Mouse (Mus musculus): ENCODE data around the gene Syt16. TPM values are rescaled to one million over a fixed set of nuclear protein-coding genes. Genes with fewer than 3 reads are reported as not detected.

The Syt16 gene
- polyA plus RNA-seq, 1 experiment from 2014 or later, result 0.52 TPM

DNA sequence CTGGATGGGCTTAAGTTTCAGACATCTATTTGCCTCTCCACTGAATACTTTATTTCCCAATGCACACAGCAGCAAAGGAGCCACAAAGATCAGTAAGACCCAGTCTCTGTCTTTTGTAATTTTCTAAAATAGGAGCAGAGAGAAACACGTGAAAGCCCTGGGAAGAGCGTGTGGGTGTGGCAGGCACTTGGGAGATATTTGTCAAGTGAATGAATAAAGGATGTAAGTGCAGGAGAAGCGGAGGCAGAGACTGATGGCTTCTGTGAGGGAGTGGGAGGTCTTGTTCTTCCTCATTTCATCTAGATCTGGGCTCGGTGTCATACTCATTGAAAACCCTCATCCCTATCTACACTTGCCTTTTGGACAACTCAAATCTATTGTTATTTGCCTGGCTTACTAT is 78.6 kb downstream of the Syt16 start:
- Histone ChIP-seq H3K36me3 (ENCODE audit: control insufficient read depth, insufficient read depth, low read length) (no peaks in the 10 kb centered on the region), H3K9me3 (replicated peaks; ENCODE audit: control insufficient read depth, low read length) (no peaks in the 10 kb centered on the region), H3K4me2 (no peak overlapping the region), H3K27me3 (ENCODE audit: control insufficient read depth, insufficient read depth, low read length) (no peaks in the 10 kb centered on the region), H3K4me1 (ENCODE audit: control insufficient read depth, insufficient read depth, low read length) (no peaks in the 10 kb centered on the region), H3K9ac (ENCODE audit: low read depth, low read length) (no peak overlapping the region), H3K27ac (ENCODE audit: low read depth, low read length) (no peak overlapping the region), H3K4me3 (ENCODE audit: low read depth, low read length) (no peak overlapping the region)
- WGBS (ENCODE audit: insufficient replicate concordance), result 66% methylated on average over 4 of the region's 4 CpGs
- no peak for ATAC-seq (replicated peaks; ENCODE audit: insufficient number of reproducible peaks, low FRiP score, low TSS enrichment)

DNA sequence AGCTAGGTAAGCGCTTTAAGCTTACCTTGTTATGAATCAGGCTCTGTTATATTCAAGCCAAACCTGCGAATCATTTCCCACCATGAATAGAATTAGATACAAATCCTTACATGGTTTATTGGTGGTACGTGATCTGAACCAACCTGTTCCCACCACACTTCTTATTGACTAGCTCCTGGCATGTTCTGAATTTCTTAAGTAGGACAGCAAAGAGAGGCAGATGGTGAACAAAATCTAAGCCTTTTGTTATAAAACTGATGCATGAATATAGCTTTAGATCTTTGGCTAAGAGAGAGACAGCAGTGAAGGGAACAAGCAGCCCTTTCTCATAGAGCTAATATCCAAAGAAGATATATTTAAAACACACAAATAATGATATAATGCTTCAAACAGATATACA is 83.7 kb downstream of the Syt16 start:
- H3K4me3 ChIP-seq (ENCODE audit: low read depth, low read length), result no peak overlapping the region
- no peaks in the 10 kb centered on the region for H3K4me1 ChIP-seq (ENCODE audit: control insufficient read depth, insufficient read depth, low read length)
- H3K9ac ChIP-seq (ENCODE audit: low read depth, low read length), result no peak overlapping the region
- WGBS (ENCODE audit: insufficient replicate concordance), result 80% methylated on average over 3 of the region's 3 CpGs
- H3K36me3 ChIP-seq (ENCODE audit: control insufficient read depth, insufficient read depth, low read length), result no peaks in the 10 kb centered on the region
- no peak overlapping the region for H3K27ac ChIP-seq (ENCODE audit: low read depth, low read length)
- H3K27me3 ChIP-seq (ENCODE audit: control insufficient read depth, insufficient read depth, low read length), result no peaks in the 10 kb centered on the region
- ATAC-seq (replicated peaks; ENCODE audit: insufficient number of reproducible peaks, low FRiP score, low TSS enrichment), result no peak
- H3K9me3 ChIP-seq (replicated peaks; ENCODE audit: control insufficient read depth, low read length), result no peaks in the 10 kb centered on the region
- no peak overlapping the region for H3K4me2 ChIP-seq

DNA sequence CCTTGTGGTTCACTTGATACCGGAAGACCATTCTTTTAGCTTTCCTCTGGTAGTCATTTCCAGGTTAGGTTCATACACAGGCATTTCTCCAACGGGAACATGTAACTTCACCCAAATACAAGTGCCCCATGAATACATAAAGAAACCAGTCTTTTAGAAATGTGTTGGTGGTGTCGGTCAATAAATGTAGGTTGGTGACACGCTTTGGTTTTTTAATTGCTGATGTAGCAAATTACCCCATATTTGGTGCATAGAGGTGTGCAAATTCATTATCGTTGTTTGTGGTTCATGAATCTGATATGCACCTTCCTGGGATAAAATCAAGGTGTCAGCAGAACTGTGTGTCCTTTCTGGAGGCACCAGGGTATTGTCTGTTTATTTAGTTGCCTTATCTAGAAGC is 86.9 kb downstream of the Syt16 start:
- no peak for ATAC-seq (replicated peaks; ENCODE audit: insufficient number of reproducible peaks, low FRiP score, low TSS enrichment)
- no peaks in the 10 kb centered on the region for H3K27me3 ChIP-seq (ENCODE audit: control insufficient read depth, insufficient read depth, low read length)
- no peaks in the 10 kb centered on the region for H3K36me3 ChIP-seq (ENCODE audit: control insufficient read depth, insufficient read depth, low read length)
- H3K4me2 ChIP-seq, result no peak overlapping the region
- no peak overlapping the region for H3K9ac ChIP-seq (ENCODE audit: low read depth, low read length)
- H3K9me3 ChIP-seq (replicated peaks; ENCODE audit: control insufficient read depth, low read length), result no peaks in the 10 kb centered on the region
- 83% methylated on average over 5 of the region's 5 CpGs for WGBS (ENCODE audit: insufficient replicate concordance)
- no peaks in the 10 kb centered on the region for H3K4me1 ChIP-seq (ENCODE audit: control insufficient read depth, insufficient read depth, low read length)
- no peak overlapping the region for H3K27ac ChIP-seq (ENCODE audit: low read depth, low read length)
- H3K4me3 ChIP-seq (ENCODE audit: low read depth, low read length), result no peak overlapping the region

DNA sequence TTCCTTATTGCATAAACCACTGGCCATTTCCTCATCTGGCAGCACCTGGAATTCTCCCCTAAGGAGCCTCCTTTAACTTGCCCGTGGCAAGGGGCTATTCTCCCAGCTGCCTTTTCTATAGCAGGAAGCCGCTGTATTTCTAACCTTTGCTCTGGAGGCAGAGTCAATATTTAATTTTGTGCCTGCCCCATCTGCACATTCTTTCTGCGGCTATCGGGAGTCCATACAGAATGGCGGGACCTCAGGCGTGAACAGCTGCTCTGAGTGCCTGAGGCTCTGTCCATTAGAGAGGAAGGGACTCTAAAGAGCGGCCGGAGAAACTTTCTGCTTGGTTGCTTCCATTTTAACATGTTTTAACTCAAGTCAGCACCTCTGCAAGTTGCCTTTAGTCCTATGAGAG is 89.6 kb downstream of the Syt16 start:
- no peak for ATAC-seq (replicated peaks; ENCODE audit: insufficient number of reproducible peaks, low FRiP score, low TSS enrichment)
- 82% methylated on average over 8 of the region's 8 CpGs for WGBS (ENCODE audit: insufficient replicate concordance)

DNA sequence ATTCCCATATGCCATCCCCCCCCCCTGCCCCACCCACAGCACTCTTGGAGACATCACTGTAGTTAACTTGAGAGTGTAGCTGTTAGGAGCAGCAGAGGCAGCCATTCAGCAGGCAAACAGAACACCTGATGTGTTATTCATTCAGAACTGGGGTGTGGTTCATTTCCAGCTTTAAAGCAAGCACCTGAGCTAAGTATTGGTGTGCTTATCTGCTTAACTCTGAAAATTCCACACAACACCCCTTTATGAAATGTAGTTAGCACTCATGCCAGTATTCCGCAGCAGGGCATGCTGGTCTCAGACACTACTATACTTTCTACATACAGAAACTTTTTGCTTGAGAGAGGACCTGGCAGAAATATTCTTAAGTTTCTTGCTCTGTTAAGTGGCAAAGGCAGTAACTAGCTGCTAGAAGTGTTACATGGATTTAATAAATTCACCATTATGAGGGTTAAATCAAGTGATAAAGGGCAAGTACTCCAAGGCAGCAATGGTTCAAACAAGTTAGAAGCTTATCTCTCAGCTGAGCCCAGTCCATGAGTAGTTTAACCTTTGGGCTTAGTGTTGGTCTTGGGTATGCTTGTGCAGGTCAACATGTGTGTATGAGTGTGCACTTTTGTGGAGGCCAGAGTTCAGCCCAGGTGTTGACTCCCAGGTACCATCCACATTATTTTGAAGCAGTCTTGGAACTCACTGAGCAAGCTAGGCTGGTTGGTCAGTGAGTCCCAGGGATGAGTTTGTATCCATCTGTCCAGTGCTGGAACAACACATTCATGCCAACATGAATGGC is 92.1 kb downstream of the Syt16 start:
- Histone ChIP-seq H3K4me3 (ENCODE audit: low read depth, low read length) (no peak overlapping the region), H3K4me1 (ENCODE audit: control insufficient read depth, insufficient read depth, low read length) (no peaks in the 10 kb centered on the region), H3K9me3 (replicated peaks; ENCODE audit: control insufficient read depth, low read length) (no peaks in the 10 kb centered on the region), H3K36me3 (ENCODE audit: control insufficient read depth, insufficient read depth, low read length) (no peaks in the 10 kb centered on the region), H3K4me2 (no peak overlapping the region), H3K9ac (ENCODE audit: low read depth, low read length) (no peak overlapping the region), H3K27me3 (ENCODE audit: control insufficient read depth, insufficient read depth, low read length) (no peaks in the 10 kb centered on the region), H3K27ac (ENCODE audit: low read depth, low read length) (no peak overlapping the region)
- WGBS (ENCODE audit: insufficient replicate concordance), result 81% methylated on average over 1 of the region's 1 CpGs
- ATAC-seq (replicated peaks; ENCODE audit: insufficient number of reproducible peaks, low FRiP score, low TSS enrichment), result no peak

More for the DNA sequence above, 89.6 kb downstream of the Syt16 start:
- no peak overlapping the region for H3K27ac ChIP-seq (ENCODE audit: low read depth, low read length)
- H3K4me2 ChIP-seq, result no peak overlapping the region
- no peaks in the 10 kb centered on the region for H3K4me1 ChIP-seq (ENCODE audit: control insufficient read depth, insufficient read depth, low read length)
- H3K4me3 ChIP-seq (ENCODE audit: low read depth, low read length), result no peak overlapping the region
- no peak overlapping the region for H3K9ac ChIP-seq (ENCODE audit: low read depth, low read length)
- no peaks in the 10 kb centered on the region for H3K9me3 ChIP-seq (replicated peaks; ENCODE audit: control insufficient read depth, low read length)
- no peaks in the 10 kb centered on the region for H3K36me3 ChIP-seq (ENCODE audit: control insufficient read depth, insufficient read depth, low read length)
- no peaks in the 10 kb centered on the region for H3K27me3 ChIP-seq (ENCODE audit: control insufficient read depth, insufficient read depth, low read length)

DNA sequence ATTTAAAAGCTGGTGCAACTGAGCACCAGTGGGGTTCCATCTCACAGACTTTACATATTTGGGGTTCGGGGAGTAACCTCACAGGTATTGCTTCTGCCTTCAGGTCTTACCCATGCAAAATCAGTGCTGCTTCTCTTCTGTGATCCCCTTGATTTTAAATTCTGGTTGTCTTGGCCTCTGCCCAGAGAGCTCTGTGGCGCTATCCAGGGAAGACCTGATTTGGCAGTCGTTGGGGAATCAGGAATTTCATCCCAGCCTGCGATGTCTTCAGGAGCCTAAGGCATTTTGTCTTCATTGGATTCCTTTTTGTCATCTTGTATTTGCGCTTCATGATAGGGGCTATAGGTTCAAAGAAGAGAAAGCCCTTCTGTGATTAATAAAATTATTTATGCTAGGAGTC is 95.1 kb downstream of the Syt16 start:
- Histone ChIP-seq H3K36me3 (ENCODE audit: control insufficient read depth, insufficient read depth, low read length) (no peaks in the 10 kb centered on the region), H3K9ac (ENCODE audit: low read depth, low read length) (no peak overlapping the region), H3K9me3 (replicated peaks; ENCODE audit: control insufficient read depth, low read length) (no peaks in the 10 kb centered on the region), H3K4me1 (ENCODE audit: control insufficient read depth, insufficient read depth, low read length) (no peaks in the 10 kb centered on the region), H3K4me3 (ENCODE audit: low read depth, low read length) (no peak overlapping the region), H3K27me3 (ENCODE audit: control insufficient read depth, insufficient read depth, low read length) (no peaks in the 10 kb centered on the region), H3K4me2 (no peak overlapping the region), H3K27ac (ENCODE audit: low read depth, low read length) (no peak overlapping the region)
- 72% methylated on average over 5 of the region's 5 CpGs for WGBS (ENCODE audit: insufficient replicate concordance)
- no peak for ATAC-seq (replicated peaks; ENCODE audit: insufficient number of reproducible peaks, low FRiP score, low TSS enrichment)

DNA sequence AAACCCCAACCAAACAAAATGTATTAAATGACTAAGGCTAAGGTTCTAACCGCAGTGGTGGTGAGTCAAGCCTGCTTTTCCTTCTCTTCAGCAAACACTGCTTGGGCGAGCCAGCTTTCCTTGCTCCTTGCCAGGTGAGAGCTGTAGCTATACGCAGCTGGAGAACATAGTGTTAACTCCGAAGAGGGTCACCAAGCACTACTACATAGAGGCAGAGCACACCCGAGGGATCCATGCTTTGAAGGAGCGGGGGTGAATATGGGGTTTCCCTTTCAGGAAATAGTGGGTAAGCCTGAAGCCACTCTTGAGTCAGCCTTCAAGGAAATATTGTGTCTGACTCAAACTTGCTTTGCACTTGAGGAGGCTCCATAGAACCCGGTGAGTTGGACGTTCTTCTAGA is 95.6 kb downstream of the Syt16 start:
- Histone ChIP-seq H3K9ac (ENCODE audit: low read depth, low read length) (no peak overlapping the region), H3K4me3 (ENCODE audit: low read depth, low read length) (no peak overlapping the region), H3K9me3 (replicated peaks; ENCODE audit: control insufficient read depth, low read length) (no peaks in the 10 kb centered on the region), H3K4me1 (ENCODE audit: control insufficient read depth, insufficient read depth, low read length) (no peaks in the 10 kb centered on the region), H3K36me3 (ENCODE audit: control insufficient read depth, insufficient read depth, low read length) (no peaks in the 10 kb centered on the region), H3K4me2 (no peak overlapping the region), H3K27me3 (ENCODE audit: control insufficient read depth, insufficient read depth, low read length) (no peaks in the 10 kb centered on the region), H3K27ac (ENCODE audit: low read depth, low read length) (no peak overlapping the region)
- no peak for ATAC-seq (replicated peaks; ENCODE audit: insufficient number of reproducible peaks, low FRiP score, low TSS enrichment)
- 78% methylated on average over 8 of the region's 8 CpGs for WGBS (ENCODE audit: insufficient replicate concordance)

DNA sequence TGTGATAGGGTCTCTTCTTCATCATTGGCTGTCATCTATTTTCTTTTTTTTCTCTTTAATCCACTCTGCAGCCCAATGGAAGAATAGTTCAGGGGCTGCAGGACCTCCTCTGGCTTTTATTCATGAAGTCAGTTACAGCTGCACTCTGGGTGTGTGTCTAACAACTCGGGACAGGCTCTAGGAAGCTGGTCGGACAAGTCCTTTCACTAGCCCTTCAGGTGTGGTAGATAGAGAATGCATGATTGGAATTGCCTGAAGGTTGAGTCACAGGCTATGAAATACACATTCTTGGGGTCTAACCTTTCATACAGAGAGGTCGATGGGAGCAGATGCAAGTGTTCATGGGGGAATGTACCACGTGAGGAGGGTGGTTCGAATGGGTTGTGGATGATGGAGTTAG is 97.2 kb downstream of the Syt16 start:
- WGBS (ENCODE audit: insufficient replicate concordance), result 74% methylated on average over 5 of the region's 5 CpGs
- H3K27me3 ChIP-seq (ENCODE audit: control insufficient read depth, insufficient read depth, low read length), result no peaks in the 10 kb centered on the region

More for the DNA sequence above, 97.2 kb downstream of the Syt16 start:
- Histone ChIP-seq H3K27ac (ENCODE audit: low read depth, low read length) (no peak overlapping the region), H3K36me3 (ENCODE audit: control insufficient read depth, insufficient read depth, low read length) (no peaks in the 10 kb centered on the region), H3K4me2 (no peak overlapping the region), H3K9ac (ENCODE audit: low read depth, low read length) (no peak overlapping the region), H3K4me1 (ENCODE audit: control insufficient read depth, insufficient read depth, low read length) (no peaks in the 10 kb centered on the region), H3K9me3 (replicated peaks; ENCODE audit: control insufficient read depth, low read length) (no peaks in the 10 kb centered on the region), H3K4me3 (ENCODE audit: low read depth, low read length) (no peak overlapping the region)
- ATAC-seq (replicated peaks; ENCODE audit: insufficient number of reproducible peaks, low FRiP score, low TSS enrichment), result no peak

Measured in heart, embryonic 11.5 days (tissue).